Mouse (Mus musculus) stomach, embryonic 15.5 days (tissue): ENCODE measurements around the gene Egf. TPM values are rescaled to one million over a fixed set of nuclear protein-coding genes. Genes with fewer than 3 reads are reported as not detected.
"Not testable (repeated sequence)": the region's sequence is repeated elsewhere in the genome, so short reads cannot be mapped to it uniquely, and the experiment has no call there.

Experiments
- ATAC-seq: fragments of 200-750 bp; cut with Nextera tagmentation; 2 replicates; pipeline ENCODE4 v1.8.0; 2017; ENCODE audit warnings: low read depth, moderate number of reproducible peaks, moderate TSS enrichment; ENCODE audit not compliant: insufficient read depth, low FRiP score
- H3K27ac ChIP-seq: fragments of 300-500 bp; sonication (generic); 2 replicates; pipeline ENCODE4 v1.5.1; 2015; ENCODE audit warnings: mild to moderate bottlenecking, inconsistent platforms
- H3K27me3 ChIP-seq: fragments of 300-500 bp; sonication (generic); replicated peaks from 2 replicates; pipeline ENCODE4 v1.6.1; 2015; ENCODE audit warnings: inconsistent platforms
- H3K36me3 ChIP-seq: fragments of 300-500 bp; sonication (generic); 2 replicates; pipeline ENCODE4 v1.6.1; 2015; ENCODE audit warnings: inconsistent platforms
- H3K4me1 ChIP-seq: fragments of 300-500 bp; sonication (generic); 2 replicates; pipeline ENCODE4 v1.6.1; 2015; ENCODE audit warnings: inconsistent platforms
- H3K4me2 ChIP-seq: fragments of 300-500 bp; sonication (generic); 2 replicates; pipeline ENCODE4 v1.6.1; 2015; ENCODE audit warnings: mild to moderate bottlenecking, inconsistent platforms
- H3K4me3 ChIP-seq: fragments of 300-500 bp; sonication (generic); replicated peaks from 2 replicates; pipeline ENCODE4 v1.5.1; 2015; ENCODE audit warnings: inconsistent platforms
- H3K9ac ChIP-seq: fragments of 300-500 bp; sonication (generic); 2 replicates; pipeline ENCODE4 v1.6.1; 2015; ENCODE audit warnings: inconsistent platforms
- H3K9me3 ChIP-seq: fragments of 300-500 bp; sonication (generic); 2 replicates; pipeline ENCODE4 v1.6.1; 2016; ENCODE audit warnings: inconsistent platforms
- WGBS: fragments of 180-500 bp; shearing (Covaris S2); methylation state at CpG from one replicate; pipeline ENCODE4 v1.1.7; 2015; 5-methylcytosine and 5-hydroxymethylcytosine counted together
- polyA plus RNA-seq: library from polyadenylated mRNA; unstranded; fragments of >200 nt; fragmentation: Nextera tagmentation; extraction: Ambion mirVana; gene quantifications from 2 replicates; pipeline ENCODE4 v1.2.1, GENCODE M21; 2015

The Egf gene
- polyA plus RNA-seq: 1.8 and 2.4 TPM in 2 replicates

DNA sequence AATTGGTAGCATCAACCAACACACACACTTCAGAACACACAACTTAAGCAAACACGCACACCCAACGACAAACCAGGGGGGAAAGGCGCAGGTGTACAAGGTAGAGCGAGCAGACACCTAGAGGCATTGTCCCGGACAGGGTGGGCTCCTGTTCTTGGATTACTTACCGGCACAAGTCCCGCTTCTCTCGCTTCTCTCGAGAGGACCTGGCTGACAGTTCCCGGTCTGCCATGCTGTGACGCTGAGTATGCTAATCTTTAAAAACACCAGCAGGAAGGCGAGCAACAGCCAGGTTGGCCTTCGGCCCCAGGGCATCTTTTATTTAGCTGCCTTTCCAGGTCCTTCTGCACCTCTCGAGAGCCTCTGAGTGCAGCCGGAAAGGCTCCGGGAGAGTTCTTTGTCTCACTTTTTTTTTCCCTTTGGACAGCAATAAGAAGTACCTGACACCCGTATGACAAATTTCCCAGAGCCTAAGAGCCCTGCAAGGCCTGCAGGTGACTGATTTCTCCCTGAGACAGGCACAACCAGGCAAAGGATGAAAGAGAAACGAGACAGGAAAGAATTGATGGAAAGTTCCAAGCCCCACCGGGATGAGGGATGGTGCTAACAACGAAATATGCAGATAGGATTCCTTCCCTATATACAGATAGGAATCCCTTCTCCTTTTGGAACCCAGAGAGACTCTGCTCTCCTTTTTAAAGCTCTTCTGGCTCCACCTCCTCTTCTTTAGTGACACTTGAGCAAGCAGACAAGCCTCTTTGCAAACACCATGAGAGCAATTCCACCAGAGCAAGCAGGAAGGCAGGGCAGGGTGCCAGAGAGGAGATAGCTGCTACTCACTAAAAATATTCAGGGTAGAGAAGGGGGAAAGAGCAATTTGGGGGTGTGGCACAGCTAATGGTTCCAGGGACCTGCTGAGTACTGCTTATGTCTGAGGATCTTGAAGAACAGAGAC, at the start of gene Egf:
Gene Egf (minus strand): TSS at position 667 of the 955 bp plus-strand sequence.
- H3K9ac ChIP-seq: no peak within 1 kb of the TSS

DNA sequence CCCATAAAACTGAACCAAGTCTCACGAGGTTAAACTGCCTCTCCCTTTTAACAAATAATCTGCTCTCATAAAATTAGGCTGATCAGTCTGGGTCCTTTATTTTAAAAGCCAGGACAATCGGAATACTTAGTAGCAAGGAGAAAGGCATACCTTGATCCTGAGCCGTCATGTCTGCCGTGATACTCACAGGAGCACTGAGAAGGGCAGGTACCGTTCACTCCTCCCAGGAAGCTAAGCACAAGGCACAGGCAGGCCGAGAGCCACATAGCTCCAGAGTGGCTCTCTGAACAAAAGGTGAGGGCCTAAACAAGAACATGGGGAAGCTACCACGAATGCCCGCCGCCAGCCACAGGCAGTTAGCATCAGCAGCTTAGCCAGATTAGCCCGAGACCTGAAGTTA, 48.6 kb upstream of the Egf start, which contains the start of gene Lrit3:
Gene Lrit3 (minus strand): TSS at position 266 of the 400 bp plus-strand sequence.
- Histone ChIP-seq H3K27ac (no peak within 1 kb of the TSS), H3K4me2 (peak within 1 kb of the TSS; percentile 27; the same call in 1 of the 2 replicates), H3K36me3 (no peaks in the 10 kb centered on the region), H3K4me3 (no peak within 1 kb of the TSS), H3K27me3 (no peaks in the 10 kb centered on the region), H3K4me1 (no peaks in the 10 kb centered on the region), H3K9ac (no peak within 1 kb of the TSS), H3K9me3 (no peaks in the 10 kb centered on the region)
- no peak for ATAC-seq
- 73% methylated on average over 10 of the region's 10 CpGs for WGBS

More for the DNA sequence above, at the start of gene Egf:
- H3K36me3 ChIP-seq: no peaks in the 10 kb centered on the region
- H3K4me1 ChIP-seq: peaks cover 7% of the 10 kb centered on the region; the same call in 1 of the 2 replicates
- H3K9me3 ChIP-seq: no peaks in the 10 kb centered on the region
- WGBS: 4% methylated on average over 20 of the region's 20 CpGs
- peak within 1 kb of the TSS; percentile 20 for H3K4me3 ChIP-seq
- peak within 1 kb of the TSS; percentile 49 for H3K4me2 ChIP-seq
- ATAC-seq: no peak
- H3K27ac ChIP-seq: no peak within 1 kb of the TSS
- no peaks in the 10 kb centered on the region for H3K27me3 ChIP-seq

DNA sequence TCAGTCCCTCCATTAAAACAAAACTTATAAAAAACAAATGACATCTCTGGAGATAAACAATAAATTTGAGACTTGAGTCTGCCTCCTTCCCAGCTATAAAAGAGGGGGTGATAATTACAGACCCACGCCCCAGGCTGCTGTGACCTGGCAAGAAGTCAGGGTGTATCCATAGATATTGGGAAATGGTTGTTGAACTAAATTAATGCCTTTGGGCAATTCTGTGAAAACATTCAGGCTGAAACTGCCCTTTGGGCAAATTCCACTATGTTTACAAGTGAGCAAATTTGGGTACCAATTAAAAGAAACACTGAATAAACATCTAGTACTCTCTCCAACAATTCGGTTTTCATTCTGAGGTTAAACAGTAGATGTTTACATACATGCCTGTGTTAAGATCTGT, 43.9 kb upstream of the Egf start:
- Histone ChIP-seq H3K4me2 (no peak overlapping the region), H3K9me3 (no peaks in the 10 kb centered on the region), H3K4me1 (no peaks in the 10 kb centered on the region), H3K9ac (no peak overlapping the region), H3K36me3 (no peaks in the 10 kb centered on the region), H3K4me3 (no peak overlapping the region), H3K27me3 (no peaks in the 10 kb centered on the region), H3K27ac (no peak overlapping the region)
- 71% methylated on average over 2 of the region's 2 CpGs for whole genome bisulfite sequencing
- no peak for ATAC-seq

DNA sequence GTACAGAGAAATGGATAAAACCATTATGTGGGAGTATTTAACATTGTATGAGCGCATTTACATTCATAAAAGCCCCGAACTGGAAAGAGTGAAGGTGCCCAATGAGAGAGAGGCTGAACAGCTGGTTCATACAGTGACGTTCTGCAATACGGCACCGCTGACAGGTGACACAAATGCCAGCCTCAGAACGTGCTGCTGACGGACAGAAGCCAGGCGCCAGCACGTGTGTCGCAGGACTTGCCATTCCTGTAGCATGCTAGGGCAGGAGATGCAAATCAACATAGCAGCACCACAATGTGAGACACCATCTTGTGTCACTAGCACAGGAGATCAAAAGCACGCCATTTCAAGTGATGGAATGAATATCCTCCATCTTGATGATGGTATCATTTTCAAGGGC, 43.4 kb upstream of the Egf start:
- no peak overlapping the region for H3K4me2 ChIP-seq
- WGBS: 79% methylated on average over 11 of the region's 11 CpGs
- no peak for ATAC-seq
- H3K9me3 ChIP-seq: no peaks in the 10 kb centered on the region
- H3K27ac ChIP-seq: no peak overlapping the region
- no peak overlapping the region for H3K9ac ChIP-seq
- no peaks in the 10 kb centered on the region for H3K27me3 ChIP-seq
- no peaks in the 10 kb centered on the region for H3K36me3 ChIP-seq
- no peaks in the 10 kb centered on the region for H3K4me1 ChIP-seq
- H3K4me3 ChIP-seq: no peak overlapping the region

DNA sequence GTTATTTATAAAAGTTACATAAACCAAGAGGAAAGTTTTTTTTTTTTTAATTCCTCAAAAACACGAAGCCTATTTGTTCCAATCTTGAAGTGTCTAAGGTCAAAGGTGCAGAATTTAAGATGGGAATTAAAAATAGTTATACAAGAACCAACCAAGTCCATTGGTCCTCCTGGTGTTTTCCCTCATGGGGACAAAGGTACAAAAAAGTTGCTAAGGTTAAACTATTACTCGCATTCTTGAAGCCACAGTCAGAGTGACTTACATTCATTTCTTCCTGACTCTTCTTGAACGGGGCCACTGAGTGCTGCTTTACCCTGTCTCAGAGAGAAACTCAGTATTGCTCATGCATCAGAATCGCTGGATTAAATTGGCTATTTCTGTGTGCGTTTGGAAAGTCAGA, 42.2 kb upstream of the Egf start:
- Histone ChIP-seq H3K4me2 (no peak overlapping the region), H3K4me1 (no peaks in the 10 kb centered on the region), H3K27me3 (no peaks in the 10 kb centered on the region), H3K9ac (no peak overlapping the region), H3K4me3 (no peak overlapping the region), H3K36me3 (no peaks in the 10 kb centered on the region), H3K27ac (no peak overlapping the region), H3K9me3 (no peaks in the 10 kb centered on the region)
- 57% methylated on average over 5 of the region's 5 CpGs for WGBS
- ATAC-seq: no peak

DNA sequence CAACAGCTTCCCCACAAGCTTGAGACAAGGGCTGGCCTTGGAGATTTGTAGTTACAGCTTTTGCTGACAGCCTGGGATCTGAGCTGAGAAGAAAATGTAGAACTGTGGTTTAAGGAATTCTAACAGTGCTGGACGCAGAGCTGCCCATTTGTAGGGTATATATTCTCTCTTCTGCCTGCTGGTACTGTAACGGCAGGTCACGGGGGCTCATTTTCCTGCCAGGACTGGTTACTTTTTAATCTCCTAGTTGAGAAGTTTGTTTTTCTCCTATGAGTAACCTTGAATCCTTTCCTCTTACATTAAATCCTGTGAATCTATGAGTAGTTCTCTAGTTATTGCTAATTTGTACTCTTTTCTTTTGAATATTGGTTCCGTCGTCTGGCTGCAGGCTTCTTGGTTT, 38.7 kb upstream of the Egf start:
- Histone ChIP-seq H3K27ac (no peak overlapping the region), H3K9ac (no peak overlapping the region), H3K9me3 (no peaks in the 10 kb centered on the region), H3K4me2 (no peak overlapping the region), H3K36me3 (no peaks in the 10 kb centered on the region), H3K27me3 (no peaks in the 10 kb centered on the region), H3K4me1 (no peaks in the 10 kb centered on the region), H3K4me3 (no peak overlapping the region)
- no peak for ATAC-seq
- WGBS: 89% methylated on average over 5 of the region's 5 CpGs

DNA sequence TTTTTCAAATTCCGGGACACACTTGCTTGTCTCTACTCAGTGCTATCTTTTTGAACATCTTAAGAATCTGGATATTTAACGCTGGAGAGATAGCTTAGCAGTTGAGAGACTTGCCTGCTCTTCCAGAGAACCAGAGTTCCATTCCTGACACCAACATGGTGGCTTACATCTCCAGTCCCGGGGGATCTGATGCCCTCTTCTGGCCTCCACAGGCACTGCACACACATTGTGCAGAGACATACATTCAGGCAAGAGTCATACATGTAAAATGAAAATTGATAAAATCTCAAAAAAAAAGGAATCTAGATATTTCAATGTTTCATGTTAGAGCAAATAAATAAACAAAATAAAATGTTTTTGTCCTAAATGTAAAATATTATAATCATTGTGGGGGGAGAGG, 27.6 kb upstream of the Egf start:
- Histone ChIP-seq H3K36me3 (no peaks in the 10 kb centered on the region), H3K9ac (no peak overlapping the region), H3K9me3 (no peaks in the 10 kb centered on the region), H3K4me2 (no peak overlapping the region), H3K4me1 (no peaks in the 10 kb centered on the region), H3K4me3 (no peak overlapping the region), H3K27me3 (no peaks in the 10 kb centered on the region), H3K27ac (no peak overlapping the region)
- WGBS: 91% methylated on average over 3 of the region's 3 CpGs
- no peak for ATAC-seq

DNA sequence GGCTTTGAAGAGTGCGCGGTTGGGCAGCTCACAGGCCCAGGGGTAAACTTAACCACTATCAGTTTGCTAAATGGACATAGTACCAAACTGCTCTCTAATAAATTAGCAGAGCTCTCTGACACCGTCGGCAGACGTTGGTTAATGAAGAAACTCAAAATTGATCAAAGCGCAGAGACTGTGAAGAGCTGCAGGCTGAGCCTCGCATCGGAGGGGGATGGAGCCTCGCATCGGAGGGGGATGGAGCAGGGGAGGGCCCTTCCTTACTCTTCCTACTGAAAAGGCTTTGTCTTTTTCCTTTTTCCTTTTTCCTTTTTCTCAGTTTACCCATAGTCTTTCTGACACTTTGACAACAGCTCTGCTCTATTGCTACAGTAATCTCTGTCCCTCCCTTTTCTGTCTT, 26.3 kb upstream of the Egf start:
- Histone ChIP-seq H3K4me1 (no peaks in the 10 kb centered on the region), H3K36me3 (no peaks in the 10 kb centered on the region), H3K9ac (no peak overlapping the region), H3K9me3 (no peaks in the 10 kb centered on the region), H3K4me2 (no peak overlapping the region), H3K4me3 (no peak overlapping the region), H3K27me3 (no peaks in the 10 kb centered on the region), H3K27ac (no peak overlapping the region)
- 45% methylated on average over 10 of the region's 10 CpGs for WGBS
- no peak for ATAC-seq

DNA sequence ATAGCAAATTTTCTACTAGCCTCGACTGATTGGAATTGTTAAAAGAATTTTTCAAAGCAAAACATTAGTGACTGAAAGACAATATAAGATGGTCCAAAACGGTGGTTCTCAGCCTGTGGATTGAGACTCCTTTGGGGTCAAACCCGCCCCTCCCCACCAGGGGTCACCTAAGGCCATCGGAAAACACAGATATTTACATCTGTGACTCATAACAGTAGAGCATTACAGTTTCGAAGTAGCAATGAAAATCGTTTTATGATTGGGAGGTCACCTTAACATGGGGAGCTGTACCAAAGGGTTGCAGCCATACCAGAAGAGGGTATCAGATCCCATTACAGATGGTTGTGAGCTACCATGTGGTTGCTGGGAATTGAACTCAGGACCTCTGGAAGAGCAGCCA, 16.1 kb upstream of the Egf start:
- no peaks in the 10 kb centered on the region for H3K4me1 ChIP-seq
- H3K4me3 ChIP-seq: no peak overlapping the region
- no peaks in the 10 kb centered on the region for H3K9me3 ChIP-seq
- H3K4me2 ChIP-seq: no peak overlapping the region
- no peak for ATAC-seq
- no peak overlapping the region for H3K9ac ChIP-seq
- no peak overlapping the region for H3K27ac ChIP-seq
- WGBS: 80% methylated on average over 6 of the region's 6 CpGs
- H3K36me3 ChIP-seq: no peaks in the 10 kb centered on the region
- no peaks in the 10 kb centered on the region for H3K27me3 ChIP-seq

DNA sequence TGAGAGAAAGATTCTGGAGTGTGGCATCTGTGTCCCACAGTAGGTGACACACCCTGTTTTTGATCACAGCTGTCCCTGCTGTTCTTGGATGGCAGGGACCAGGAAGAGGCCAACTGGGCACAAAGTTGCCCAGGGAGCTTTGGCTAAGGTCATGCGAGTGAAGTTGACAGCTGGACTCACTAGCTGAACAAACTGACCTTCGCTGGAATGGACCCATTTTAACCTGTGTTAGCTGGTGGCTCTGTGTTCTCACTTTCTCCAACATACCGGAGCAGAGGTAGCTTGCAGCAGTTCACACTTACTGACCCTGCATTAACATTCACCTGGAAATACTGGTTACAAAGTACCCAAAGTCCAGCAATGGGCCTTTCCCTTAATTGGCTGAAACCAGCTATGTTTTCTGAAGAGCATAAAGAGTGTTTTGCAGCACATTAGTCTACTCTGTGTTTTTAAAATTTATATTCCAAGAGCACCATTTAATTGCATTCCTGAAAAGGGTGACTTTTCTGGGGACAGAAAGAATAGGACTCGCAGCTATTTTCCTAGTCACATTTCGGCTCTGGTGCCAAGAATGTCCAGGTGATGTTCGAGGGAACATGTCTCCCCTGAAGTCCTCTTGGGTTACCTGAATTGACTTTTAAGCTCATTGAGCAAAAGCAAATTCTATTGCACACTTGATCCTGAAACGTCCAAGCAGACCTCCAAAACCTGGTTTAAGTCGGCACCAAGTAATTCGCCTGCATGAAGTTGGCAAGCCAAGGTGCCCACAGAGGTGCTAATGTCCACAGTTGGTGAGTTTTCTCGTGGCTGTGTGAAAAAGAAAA, 12.1 kb upstream of the Egf start:
- no peaks in the 10 kb centered on the region for H3K4me1 ChIP-seq
- H3K27me3 ChIP-seq: no peaks in the 10 kb centered on the region
- no peak overlapping the region for H3K27ac ChIP-seq
- no peak for ATAC-seq
- 81% methylated on average over 10 of the region's 10 CpGs for WGBS
- H3K4me3 ChIP-seq: no peak overlapping the region
- H3K4me2 ChIP-seq: no peak overlapping the region
- no peak overlapping the region for H3K9ac ChIP-seq
- no peaks in the 10 kb centered on the region for H3K36me3 ChIP-seq
- no peaks in the 10 kb centered on the region for H3K9me3 ChIP-seq

DNA sequence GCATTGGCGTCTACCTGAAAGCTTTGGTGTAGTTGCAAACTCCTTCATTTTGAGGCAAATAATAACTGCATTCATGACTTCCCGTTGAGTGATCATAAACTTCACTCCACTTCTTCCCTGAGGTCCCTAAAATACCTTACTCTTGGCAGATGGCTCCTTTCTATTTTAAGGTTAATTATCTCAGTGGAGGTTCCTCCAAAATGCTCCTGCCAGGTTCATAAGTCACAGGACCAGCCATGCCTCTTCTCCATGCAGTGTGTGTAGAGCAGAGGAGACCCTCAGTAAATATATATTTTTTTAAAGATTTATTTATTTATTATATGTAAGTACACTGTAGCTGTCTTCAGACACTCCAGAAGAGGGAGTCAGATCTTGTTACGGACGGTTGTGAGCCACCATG, 11.0 kb upstream of the Egf start:
- WGBS: 85% methylated on average over 4 of the region's 4 CpGs
- H3K27ac ChIP-seq: no peak overlapping the region
- no peak for ATAC-seq
- no peak overlapping the region for H3K9ac ChIP-seq
- no peaks in the 10 kb centered on the region for H3K4me1 ChIP-seq
- no peak overlapping the region for H3K4me2 ChIP-seq
- H3K36me3 ChIP-seq: no peaks in the 10 kb centered on the region
- H3K4me3 ChIP-seq: no peak overlapping the region
- no peaks in the 10 kb centered on the region for H3K9me3 ChIP-seq
- no peaks in the 10 kb centered on the region for H3K27me3 ChIP-seq

DNA sequence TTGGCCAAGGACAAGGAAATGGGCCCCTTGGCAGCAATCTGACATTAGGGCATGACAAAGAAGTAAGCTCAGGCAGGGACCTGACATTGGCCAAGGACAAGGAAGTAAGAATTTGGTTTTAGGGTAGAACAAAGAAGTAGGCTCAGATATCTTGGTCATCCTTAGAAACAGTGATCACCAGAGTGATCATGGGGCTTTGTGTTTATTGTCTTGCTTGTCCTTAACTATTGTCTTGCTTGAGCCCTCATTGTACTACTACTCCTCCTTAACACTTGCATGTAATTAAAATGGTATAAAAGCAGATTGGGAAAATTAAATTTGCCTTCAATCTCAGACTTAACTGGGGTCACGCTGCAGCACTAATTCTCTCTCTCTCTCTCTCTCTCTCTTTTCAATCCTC, 2.5 kb upstream of the Egf start:
- H3K9ac ChIP-seq, H3K36me3 ChIP-seq, H3K4me2 ChIP-seq, H3K4me3 ChIP-seq, H3K27ac ChIP-seq, H3K9me3 ChIP-seq, H3K4me1 ChIP-seq, ATAC-seq, H3K27me3 ChIP-seq: not testable (repeated sequence)
- WGBS: 100% methylated on average over 1 of the region's 1 CpGs
